Mouse (Mus musculus): Measurements from ENCODE around the gene Ubl4b.

Ubl4b gene

DNA sequence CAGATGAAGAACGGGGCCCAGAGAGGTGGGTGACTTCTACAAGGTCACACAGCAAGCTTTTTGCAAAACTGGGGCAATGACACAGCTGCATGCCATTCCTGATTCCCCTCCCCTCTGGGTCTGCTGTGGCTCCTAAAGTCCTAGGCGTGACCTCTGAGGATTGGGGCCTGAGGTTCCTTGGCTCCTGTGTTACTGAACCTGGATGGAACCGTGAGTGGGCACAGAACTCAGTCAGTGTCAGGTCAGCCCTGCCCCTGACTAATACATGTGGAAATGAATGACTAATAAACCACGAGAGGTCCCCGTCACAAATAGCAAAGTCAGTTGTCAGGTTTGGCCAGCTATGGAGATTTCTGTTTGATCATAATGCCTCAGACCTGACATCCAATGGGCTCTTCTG is 25.7 kb downstream of the Ubl4b start:
- no peak for ATAC-seq (ENCODE audit: insufficient number of reproducible peaks, low FRiP score, low TSS enrichment)

DNA sequence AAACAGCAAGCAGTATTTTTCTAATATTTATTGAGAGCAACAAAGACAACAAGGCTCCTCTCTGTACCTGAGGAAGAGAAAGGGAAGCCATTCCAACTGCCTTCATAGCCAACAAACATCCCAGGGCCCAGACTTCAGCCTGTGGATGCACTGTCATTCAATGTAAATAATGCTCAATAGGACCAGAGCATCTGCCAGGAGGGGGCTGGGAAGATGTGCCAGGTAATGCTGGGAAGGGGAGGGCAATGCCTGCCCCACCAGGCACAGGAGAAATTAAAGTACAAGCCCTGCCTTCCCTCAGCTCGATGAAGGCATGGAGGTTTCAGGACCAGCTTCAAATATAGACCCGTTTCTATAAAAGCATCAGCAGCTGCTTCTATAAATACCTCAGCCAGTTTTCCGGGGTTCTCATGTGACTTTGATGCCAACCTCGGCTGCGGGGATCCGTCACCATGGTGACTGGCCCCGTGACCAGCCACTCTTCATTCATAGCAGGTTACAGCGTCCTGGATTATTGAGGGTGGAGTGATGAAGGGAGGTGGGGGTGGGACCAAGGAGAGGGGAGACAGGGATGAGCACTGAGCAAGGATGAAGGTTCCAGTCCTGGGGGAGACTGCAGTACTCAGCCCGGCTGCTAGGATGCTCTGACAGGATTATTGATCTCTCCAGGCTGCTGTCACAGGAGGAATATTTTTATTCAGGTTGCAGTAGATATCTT is 26.3 kb downstream of the Ubl4b start:
- peak; percentile 78 for ATAC-seq (ENCODE audit: insufficient number of reproducible peaks, low FRiP score, low TSS enrichment)

DNA sequence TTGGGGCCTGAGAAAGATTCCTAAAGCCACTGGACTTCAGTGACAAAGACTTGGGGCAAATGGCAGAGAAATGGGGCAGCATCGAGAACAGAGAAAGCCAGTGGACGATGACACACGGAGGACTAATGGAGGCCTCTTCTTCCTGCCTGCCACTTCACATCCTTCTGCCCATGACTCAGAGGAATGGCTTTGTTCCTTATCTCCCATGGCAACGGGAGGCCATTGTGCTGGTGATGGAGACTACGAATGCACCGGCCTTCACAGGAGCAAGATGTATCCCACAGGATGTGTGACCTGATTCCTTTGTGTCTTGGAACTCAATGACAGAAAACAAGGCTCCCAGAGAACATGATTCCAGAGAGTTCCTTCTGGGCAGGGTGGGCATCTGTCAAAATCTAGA is 30.3 kb downstream of the Ubl4b start:
- ATAC-seq (ENCODE audit: insufficient number of reproducible peaks, low FRiP score, low TSS enrichment), result no peak

DNA sequence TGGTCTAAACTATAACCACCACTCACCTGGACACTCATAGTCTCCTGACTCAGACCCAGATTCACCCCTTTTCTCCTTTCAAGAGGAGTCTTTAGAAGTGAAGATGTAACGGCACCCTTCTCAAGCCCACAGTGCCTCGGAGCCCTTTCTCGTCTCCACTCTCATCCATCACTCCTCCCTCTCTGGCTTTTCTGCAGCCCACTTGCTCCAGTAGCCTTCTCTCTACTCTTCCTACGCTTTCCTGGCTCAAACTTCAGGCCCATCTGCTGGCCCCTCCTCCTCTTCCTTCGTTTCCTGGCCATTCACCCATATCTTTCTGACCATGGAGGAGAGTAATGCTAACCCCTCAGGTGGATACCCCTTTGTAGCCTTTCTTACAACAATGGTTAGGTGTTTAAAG is 33.9 kb downstream of the Ubl4b start:
- no peak for ATAC-seq (ENCODE audit: insufficient number of reproducible peaks, low FRiP score, low TSS enrichment)

DNA sequence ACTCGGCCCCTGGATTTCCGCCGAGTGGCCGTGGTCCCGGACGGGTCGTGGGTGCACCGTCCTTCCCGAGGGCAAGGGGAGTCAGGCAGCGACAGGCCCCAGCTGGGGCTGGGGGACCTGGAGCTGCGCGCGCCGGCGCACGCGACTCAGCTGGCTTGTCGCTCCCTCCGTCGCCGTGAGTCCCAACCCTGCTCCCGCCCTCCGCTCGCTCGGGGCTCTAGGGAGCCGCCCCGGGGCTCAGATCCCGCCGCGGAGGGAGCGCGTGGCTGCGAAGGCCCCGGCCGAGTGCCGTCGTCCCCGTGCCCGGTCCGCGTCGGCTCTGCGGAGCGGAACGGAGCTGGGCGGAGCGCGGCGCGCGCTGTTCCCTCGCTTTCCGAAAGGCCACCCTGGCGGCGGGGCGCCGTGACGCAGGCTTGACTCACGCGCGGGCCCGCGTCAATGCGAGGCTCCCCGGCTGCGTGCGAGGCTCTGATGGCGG is 37.2 kb downstream of the Ubl4b start, which contains the start of gene Slc6a17:
Slc6a17 (minus strand) TSS at position 388 of the 478 bp plus-strand sequence.
- peak; percentile 71 for ATAC-seq (ENCODE audit: insufficient number of reproducible peaks, low FRiP score, low TSS enrichment)

DNA sequence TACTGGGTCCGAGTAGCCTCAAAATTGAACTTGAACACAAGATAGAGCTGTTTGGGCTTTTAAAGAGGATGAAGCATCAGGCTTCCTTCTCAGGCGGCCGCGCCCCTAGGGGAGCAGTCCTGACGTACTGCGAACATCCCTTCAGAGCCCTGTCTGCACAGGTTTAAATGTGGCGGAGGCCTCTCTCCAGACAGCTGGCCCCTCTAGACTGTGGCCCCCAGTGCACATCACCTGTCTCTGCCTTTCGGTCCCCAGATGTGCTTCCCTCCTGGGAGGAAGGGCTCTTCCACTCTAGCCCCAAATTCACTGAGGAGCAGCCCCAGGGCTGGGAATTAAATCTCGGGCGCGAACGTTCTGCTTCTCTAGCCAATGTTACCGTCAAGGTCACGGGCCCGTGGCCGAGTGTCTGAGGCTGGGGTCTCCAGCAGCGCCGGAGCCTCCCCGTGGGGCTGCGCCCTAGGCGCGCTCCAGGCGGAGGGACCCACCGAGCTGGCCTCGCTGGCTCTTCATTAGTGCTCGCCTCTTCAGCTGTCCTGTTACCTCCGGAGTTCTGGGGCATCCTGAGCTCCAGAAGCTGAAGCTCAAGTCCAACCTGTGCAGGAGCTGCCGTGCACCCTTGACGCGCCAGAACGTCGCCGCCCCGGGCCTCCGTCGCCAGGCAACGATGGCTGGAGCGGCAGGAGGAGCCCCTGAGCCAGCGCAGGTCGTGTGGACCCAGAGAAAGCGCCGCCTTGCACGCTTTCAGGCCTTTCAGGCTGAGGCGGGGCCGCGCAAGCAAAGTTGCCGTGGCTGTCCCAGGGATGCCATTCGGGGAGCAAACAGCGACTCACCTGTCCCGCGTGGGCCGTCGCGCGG is 37.9 kb downstream of the Ubl4b start:
- ATAC-seq (ENCODE audit: insufficient number of reproducible peaks, low FRiP score, low TSS enrichment), result peak; percentile 71

DNA sequence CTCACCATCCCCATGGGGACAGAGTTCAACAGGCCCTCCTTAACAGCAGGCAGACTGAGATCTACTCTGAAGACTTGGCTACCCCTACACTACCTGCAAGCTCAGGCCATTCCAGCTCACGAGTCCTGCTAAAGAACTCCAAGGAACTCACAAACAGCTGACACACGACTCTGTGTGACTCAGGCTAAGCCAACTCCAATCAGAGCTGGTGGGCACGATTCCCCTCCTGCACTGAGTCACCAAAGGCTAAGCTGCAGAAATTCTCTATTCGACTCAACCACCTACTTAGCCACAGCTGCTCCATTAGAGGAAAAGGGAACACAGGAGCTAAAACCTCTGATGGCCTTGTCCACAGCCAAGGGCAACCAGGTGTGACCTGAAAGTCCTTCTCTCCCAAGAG is 38.9 kb downstream of the Ubl4b start:
- no peak for ATAC-seq (ENCODE audit: insufficient number of reproducible peaks, low FRiP score, low TSS enrichment)

DNA sequence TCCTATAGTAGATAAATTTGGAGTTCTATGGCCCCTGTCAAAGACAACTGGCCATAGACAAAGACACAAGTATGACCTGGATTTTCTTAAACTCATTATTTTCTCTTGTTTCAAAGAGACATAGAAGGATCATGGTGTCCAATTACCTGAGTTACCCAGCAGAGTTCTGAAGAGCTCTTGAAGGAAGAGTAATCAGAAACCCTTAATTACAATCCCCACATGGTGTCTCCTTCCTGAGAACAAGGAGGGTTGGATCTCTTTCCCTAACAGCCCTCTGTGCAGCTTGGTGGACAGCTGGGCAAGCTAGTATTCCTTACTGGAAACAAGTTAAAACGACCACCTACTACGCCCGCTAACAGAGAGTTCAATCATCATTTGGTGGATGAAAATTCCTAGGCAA is 43.5 kb downstream of the Ubl4b start:
- no peak for ATAC-seq (ENCODE audit: insufficient number of reproducible peaks, low FRiP score, low TSS enrichment)

DNA sequence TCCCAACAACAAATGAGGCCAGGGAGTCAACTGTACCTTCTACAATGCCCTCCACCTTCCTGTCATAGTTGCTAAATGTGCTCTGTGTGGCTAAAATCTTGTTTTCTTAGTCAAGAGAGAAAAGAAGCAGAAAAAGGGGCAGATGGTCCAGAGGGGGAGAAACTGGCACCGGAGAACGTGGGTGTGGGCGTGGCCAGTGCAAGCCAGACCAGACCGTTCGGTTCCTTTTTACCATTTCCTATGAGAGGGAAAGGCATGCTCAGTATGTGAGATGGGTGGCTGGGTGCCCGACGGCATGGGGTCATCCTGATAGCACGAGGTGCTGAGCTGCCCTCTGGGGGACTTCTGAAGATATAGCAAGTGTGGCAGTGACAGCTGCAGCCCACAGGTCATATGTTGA is 46.2 kb downstream of the Ubl4b start:
- no peak for ATAC-seq (ENCODE audit: insufficient number of reproducible peaks, low FRiP score, low TSS enrichment)

DNA sequence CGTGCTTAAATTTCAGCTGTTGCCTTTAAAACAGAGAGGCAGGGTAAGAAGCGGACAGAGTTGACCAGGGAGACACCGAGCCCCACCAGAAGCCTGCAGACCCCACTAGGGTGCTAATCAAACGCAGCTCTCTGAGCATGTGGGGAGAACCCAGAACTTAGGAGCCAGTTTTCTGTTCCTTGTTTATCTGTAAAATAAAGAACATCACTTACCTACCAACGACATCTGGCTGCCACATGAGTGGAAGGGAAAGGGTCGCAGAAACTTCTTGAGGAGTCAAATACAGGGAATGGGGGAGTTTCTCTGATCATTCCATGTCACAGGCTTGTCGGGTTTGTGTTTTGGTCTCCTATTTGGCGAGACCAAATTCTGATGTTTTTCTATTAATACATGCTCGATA is 46.9 kb downstream of the Ubl4b start:
- ATAC-seq (ENCODE audit: insufficient number of reproducible peaks, low FRiP score, low TSS enrichment), result no peak

DNA sequence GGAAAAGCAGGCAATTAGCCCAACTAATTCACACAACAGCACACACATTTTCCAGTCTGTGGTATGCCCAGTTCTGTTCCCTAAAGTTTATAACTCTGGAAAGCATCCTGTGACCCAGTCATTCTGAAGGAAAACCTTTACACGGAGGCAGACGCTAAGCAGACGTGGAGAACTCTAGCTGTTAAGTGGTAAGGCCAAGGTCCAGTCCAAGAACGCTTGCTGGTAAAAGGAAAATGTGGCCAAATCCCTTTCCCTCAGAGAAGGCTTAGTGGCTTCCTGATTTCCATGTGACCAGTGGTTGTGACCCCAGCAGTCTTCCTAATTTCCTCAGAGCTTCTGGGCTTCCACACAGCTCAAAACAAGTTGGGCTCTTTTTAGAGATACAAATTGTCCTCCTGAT is 48.3 kb downstream of the Ubl4b start:
- no peak for ATAC-seq (ENCODE audit: insufficient number of reproducible peaks, low FRiP score, low TSS enrichment)

DNA sequence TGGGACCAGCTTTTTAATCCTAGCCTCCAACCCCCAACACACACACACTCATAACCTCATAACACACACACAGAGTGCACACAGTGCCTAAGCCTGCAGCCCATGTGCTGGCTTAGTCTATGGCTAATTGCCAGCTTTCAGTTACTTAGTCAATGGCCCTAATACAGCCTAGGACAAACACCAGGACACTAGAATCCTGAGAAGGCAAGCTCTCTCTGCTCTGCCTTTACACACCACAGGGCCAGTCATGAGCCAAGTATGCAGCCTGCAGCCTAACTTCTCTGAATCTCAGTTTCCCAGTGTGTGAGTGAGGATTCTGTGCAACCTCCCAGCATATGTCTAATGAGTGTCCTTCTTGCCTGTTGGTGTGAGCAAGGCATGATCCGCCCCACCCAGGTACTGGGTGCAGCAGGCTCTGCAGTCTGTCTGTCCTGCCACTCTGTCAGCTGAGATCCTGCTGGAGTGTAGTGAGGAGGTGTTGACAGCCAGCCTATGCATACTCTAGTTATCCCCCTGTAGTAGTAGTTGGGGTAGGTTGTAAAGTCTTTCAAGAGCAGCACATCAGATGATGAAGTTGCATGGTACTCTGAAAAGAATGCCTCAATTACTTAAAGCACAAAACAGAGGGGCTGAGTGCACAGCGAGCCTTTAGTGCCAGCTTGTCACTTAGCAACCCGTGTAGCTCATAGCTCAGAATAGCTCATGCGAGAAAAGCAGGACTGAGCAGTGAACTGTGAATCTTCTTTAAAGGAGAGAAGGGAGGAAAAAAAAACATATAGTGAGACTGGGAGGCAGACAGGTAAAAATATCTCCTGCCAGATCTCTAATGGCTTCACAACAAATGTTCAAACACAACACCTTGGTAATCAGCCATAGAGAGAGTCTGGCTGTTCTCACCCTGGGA is 49.2 kb downstream of the Ubl4b start:
- peak; percentile 18; the same call in 1 of the 2 replicates for ATAC-seq (ENCODE audit: insufficient number of reproducible peaks, low FRiP score, low TSS enrichment)

DNA sequence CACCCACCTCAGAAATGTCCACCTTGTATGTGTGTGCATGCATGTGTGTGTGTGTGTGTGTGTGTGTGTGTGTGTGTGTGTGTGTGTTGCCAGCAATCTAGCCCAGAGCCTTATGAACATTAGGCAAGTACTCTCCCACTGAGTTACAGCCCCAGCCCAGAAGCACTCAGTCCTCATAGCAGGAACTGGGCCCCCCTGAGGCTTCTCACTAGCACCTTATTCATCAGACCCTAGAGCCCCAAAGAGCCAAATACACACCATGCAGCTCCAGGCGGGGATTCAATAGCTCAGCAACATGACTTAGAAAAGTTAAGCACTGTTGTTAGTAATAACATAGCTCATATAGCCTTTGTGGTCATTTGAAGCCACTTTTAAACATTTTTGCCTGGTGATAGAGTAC is 50.3 kb downstream of the Ubl4b start:
- ATAC-seq (ENCODE audit: insufficient number of reproducible peaks, low FRiP score, low TSS enrichment), result no peak

DNA sequence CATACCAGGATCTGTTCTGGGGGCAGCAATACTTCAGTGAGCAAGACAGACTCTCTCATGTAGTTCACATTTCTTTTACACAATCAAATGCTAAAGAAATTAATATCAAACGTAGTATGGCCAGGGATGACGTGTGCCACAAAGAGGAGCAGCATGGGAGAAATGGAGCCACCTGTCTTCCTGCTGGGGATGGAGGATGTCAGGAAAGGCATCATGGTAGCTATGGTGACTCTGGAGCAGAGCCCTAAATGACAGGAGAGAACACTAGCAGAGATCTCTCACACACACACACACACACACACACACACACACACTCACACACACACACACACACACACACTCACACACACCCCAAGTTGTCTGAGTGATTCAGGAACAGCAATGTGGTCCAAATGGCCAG is 51.2 kb downstream of the Ubl4b start:
- ATAC-seq (ENCODE audit: insufficient number of reproducible peaks, low FRiP score, low TSS enrichment), result no peak

All from cerebellum, adult (tissue).